In the genomic region with DNA sequence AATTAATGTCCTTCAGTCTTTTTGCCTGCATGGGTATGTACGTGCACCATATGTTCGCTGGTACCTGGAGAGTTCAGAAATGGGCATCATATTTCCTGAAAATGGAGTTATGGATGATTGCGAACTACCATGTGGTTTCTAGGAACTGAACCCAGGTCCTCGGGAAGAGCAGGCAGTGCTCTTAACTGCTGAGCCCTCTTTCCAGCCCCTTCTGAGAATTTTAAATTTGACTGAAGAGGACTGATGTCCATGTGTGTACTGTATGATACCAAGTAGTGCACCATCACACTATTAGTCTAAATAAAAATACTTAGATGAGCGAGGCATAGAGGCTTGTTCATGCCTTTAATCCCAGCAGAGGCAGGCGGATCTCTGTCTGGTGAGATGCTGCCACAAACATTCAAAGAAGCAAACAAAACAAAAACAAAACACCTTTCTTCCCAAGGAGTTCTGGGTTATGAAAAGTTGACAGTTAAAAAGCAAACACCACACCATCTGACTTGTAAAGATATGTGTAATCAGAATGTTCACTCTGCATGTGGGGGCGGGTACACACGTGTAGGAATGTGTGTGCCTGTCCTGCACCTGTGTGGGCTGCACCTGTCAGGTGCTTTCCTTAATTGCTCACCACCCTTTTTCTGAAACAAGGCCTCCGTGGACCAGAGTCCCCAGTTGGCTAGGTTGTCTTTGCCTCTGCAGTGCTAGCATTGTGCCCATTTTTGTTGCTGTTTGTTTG, we compare ENCODE assay signal across 30 mouse cellular contexts. TPM values are rescaled to one million over a fixed set of nuclear protein-coding genes. Genes with fewer than 3 reads are reported as not detected.
DNase-seq lines count a peak whose midpoint lies in the region; ATAC-seq and TF ChIP-seq lines count a peak whose summit lies in the region.
"Had no signal": no experiment of that assay in that cellular context is flagged by ENCODE, and none has a peak within 500 bp of the region (broad histone marks: within the 10 kb centered on the region; RNA-seq: fewer than 3 reads in every experiment).

No protein-coding gene starts in this region.

- H3K9ac ChIP-seq in intestine, postnatal 0 days (ENCODE audit: low read depth, low read length): no peak overlapping the region
- H3K9ac ChIP-seq in liver, embryonic 15.5 days: no peak overlapping the region
- no peak overlapping the region for H3K9ac ChIP-seq in neural tube, embryonic 15.5 days (replicated peaks)
- H3K9ac ChIP-seq: forebrain, embryonic 12.5 days; heart, embryonic 15.5 days; limb, embryonic 13.5 days; lung, embryonic 14.5 days; neural tube, embryonic 13.5 days had no signal

- no peak overlapping the region for H3K27ac ChIP-seq in intestine, postnatal 0 days (ENCODE audit: low read depth, low read length)
- H3K27ac ChIP-seq in liver, embryonic 15.5 days (replicated peaks): peak overlapping the region; percentile 81
- H3K27ac ChIP-seq in forebrain, embryonic 10.5 days: no peak overlapping the region
- no peak overlapping the region for H3K27ac ChIP-seq in neural tube, embryonic 15.5 days (replicated peaks)
- H3K27ac ChIP-seq: embryonic facial prominence, embryonic 10.5 days; forebrain, embryonic 12.5 days; heart, embryonic 15.5 days; kidney, postnatal 0 days; limb, embryonic 13.5 days; neural tube, embryonic 13.5 days; stomach, postnatal 0 days had no signal

- 72% methylated on average over 9 of the region's 9 CpGs for WGBS in intestine, postnatal 0 days
- 42% methylated on average over 9 of the region's 9 CpGs for WGBS in liver, embryonic 15.5 days (ENCODE audit: insufficient replicate concordance)
- WGBS in forebrain, embryonic 10.5 days: 85% methylated on average over 9 of the region's 9 CpGs
- WGBS in neural tube, embryonic 15.5 days: 86% methylated on average over 9 of the region's 9 CpGs

- no peaks in the 10 kb centered on the region for H3K27me3 ChIP-seq in intestine, postnatal 0 days (replicated peaks; ENCODE audit: control insufficient read depth, insufficient read depth, low read length)
- H3K27me3 ChIP-seq in liver, embryonic 15.5 days: no peaks in the 10 kb centered on the region
- H3K27me3 ChIP-seq in forebrain, embryonic 10.5 days (ENCODE audit: poor library complexity, severe bottlenecking): no peaks in the 10 kb centered on the region
- H3K27me3 ChIP-seq in neural tube, embryonic 15.5 days (replicated peaks): no peaks in the 10 kb centered on the region
- H3K27me3 ChIP-seq: forebrain, embryonic 12.5 days; heart, embryonic 15.5 days; limb, embryonic 13.5 days; megakaryocyte, embryonic 14.5 days; neural tube, embryonic 13.5 days had no signal

- peak; percentile 48 for ATAC-seq in intestine, postnatal 0 days
- ATAC-seq in liver, embryonic 15.5 days (ENCODE audit: insufficient read depth): peak; percentile 61
- ATAC-seq in neural tube, embryonic 15.5 days (ENCODE audit: low FRiP score): no peak
- ATAC-seq: hindbrain, embryonic 16.5 days; midbrain, embryonic 16.5 days had no signal

- H3K4me2 ChIP-seq in intestine, postnatal 0 days (replicated peaks; ENCODE audit: low read depth): no peak overlapping the region
- peak overlapping the region; percentile 54 for H3K4me2 ChIP-seq in liver, embryonic 15.5 days
- no peak overlapping the region for H3K4me2 ChIP-seq in neural tube, embryonic 15.5 days
- H3K4me2 ChIP-seq: forebrain, embryonic 12.5 days; heart, embryonic 15.5 days; limb, embryonic 13.5 days; lung, embryonic 14.5 days; neural tube, embryonic 13.5 days had no signal

- DNase-seq in A20 (ENCODE audit: low read depth, low spot score): peak; percentile 49
- peak; percentile 72 for DNase-seq in c-Kit-positive CD71-positive TER-119-negative erythroid progenitor cells, embryonic 14.5 days (ENCODE audit: low read depth)
- no peak for DNase-seq in forebrain, embryonic 10.5 days (ENCODE audit: extremely low spot score, low spot score)
- DNase-seq in cerebellum, adult 11-12 months: no peak
- DNase-seq in layer of hippocampus, adult 18-20 months (ENCODE audit: low spot score in 2 of 2): no peak
- DNase-seq: adrenal gland, postnatal 10 days; B cell, adult 2 months; cerebellum, adult 9-10 months; heart, postnatal 4 days; kidney, adult 11 months; layer of hippocampus, postnatal 36 days; lung, embryonic 14.5 days; right cerebral cortex, adult 18-20 months; thymus, adult 2 months; thymus, postnatal 4 days had no signal

- H3K36me3 ChIP-seq in intestine, postnatal 0 days (ENCODE audit: control insufficient read depth, insufficient read depth): no peaks in the 10 kb centered on the region
- H3K36me3 ChIP-seq in liver, embryonic 15.5 days (replicated peaks): no peaks in the 10 kb centered on the region
- H3K36me3 ChIP-seq in forebrain, embryonic 10.5 days (replicated peaks): no peaks in the 10 kb centered on the region
- no peaks in the 10 kb centered on the region for H3K36me3 ChIP-seq in neural tube, embryonic 15.5 days
- H3K36me3 ChIP-seq: embryonic facial prominence, embryonic 10.5 days; forebrain, embryonic 12.5 days; heart, embryonic 15.5 days; limb, embryonic 13.5 days; neural tube, embryonic 13.5 days had no signal

- H3K9me3 ChIP-seq in intestine, postnatal 0 days (ENCODE audit: control insufficient read depth): no peaks in the 10 kb centered on the region
- H3K9me3 ChIP-seq in liver, embryonic 15.5 days (replicated peaks): no peaks in the 10 kb centered on the region
- no peaks in the 10 kb centered on the region for H3K9me3 ChIP-seq in forebrain, embryonic 10.5 days
- no peaks in the 10 kb centered on the region for H3K9me3 ChIP-seq in neural tube, embryonic 15.5 days (replicated peaks)
- H3K9me3 ChIP-seq: embryonic facial prominence, embryonic 10.5 days; forebrain, embryonic 12.5 days; heart, embryonic 15.5 days; limb, embryonic 13.5 days; megakaryocyte, embryonic 14.5 days; neural tube, embryonic 13.5 days had no signal

- TF ChIP-seq CTCF in intestine, postnatal 0 days (IDR thresholded peaks at IDR 0.05; ENCODE audit: low read depth): no peak

- H3K4me3 ChIP-seq in intestine, postnatal 0 days (ENCODE audit: low read depth, low read length): no peak overlapping the region
- no peak overlapping the region for H3K4me3 ChIP-seq in liver, embryonic 15.5 days (replicated peaks)
- H3K4me3 ChIP-seq in forebrain, embryonic 10.5 days: no peak overlapping the region
- no peak overlapping the region for H3K4me3 ChIP-seq in neural tube, embryonic 15.5 days (replicated peaks)
- H3K4me3 ChIP-seq: embryonic facial prominence, embryonic 10.5 days; forebrain, embryonic 12.5 days; heart, embryonic 15.5 days; limb, embryonic 13.5 days; megakaryocyte, embryonic 14.5 days; myocyte; neural tube, embryonic 13.5 days had no signal

- H3K4me1 ChIP-seq in intestine, postnatal 0 days (replicated peaks; ENCODE audit: control insufficient read depth, insufficient read depth, low read length): peaks cover 11% of the 10 kb centered on the region; the same call in 1 of the 2 replicates
- peaks cover 75% of the 10 kb centered on the region for H3K4me1 ChIP-seq in liver, embryonic 15.5 days (replicated peaks)
- peaks cover 17% of the 10 kb centered on the region for H3K4me1 ChIP-seq in forebrain, embryonic 10.5 days
- peaks cover 10% of the 10 kb centered on the region for H3K4me1 ChIP-seq in neural tube, embryonic 15.5 days

RNA-seq across cellular contexts. Expression of a gene that starts 3.2 kb away (rescaled TPM):
- 17.3 and 21.3 TPM in 2 replicates for polyA plus RNA-seq in intestine, postnatal 0 days (2015; fragmentation: Nextera tagmentation; extraction: Ambion mirVana)
- 18.1 and 19.4 TPM in 2 replicates for polyA plus RNA-seq in liver, embryonic 15.5 days (2015; fragmentation: Nextera tagmentation; extraction: Ambion mirVana)
- polyA plus RNA-seq in forebrain, embryonic 10.5 days (2016; fragmentation: Nextera tagmentation; extraction: Ambion mirVana): 27.3 and 28.7 TPM in 2 replicates
- 88.3 and 96.9 TPM in 2 replicates for polyA plus RNA-seq in neural tube, embryonic 15.5 days (2015; fragmentation: Nextera tagmentation; extraction: Ambion mirVana)
- total RNA-seq in layer of hippocampus, adult 18-20 months (2021): 10 to 100 TPM; 37.7 to 40.9 TPM

RNA-seq across cellular contexts. Expression of a gene that starts 29.1 kb away (rescaled TPM):
- 23.8 and 26.0 TPM in 2 replicates for polyA plus RNA-seq in intestine, postnatal 0 days (2015; fragmentation: Nextera tagmentation; extraction: Ambion mirVana)
- polyA plus RNA-seq in liver, embryonic 15.5 days (2015; fragmentation: Nextera tagmentation; extraction: Ambion mirVana): 11.1 and 11.4 TPM in 2 replicates
- 29.3 and 30.3 TPM in 2 replicates for polyA plus RNA-seq in forebrain, embryonic 10.5 days (2016; fragmentation: Nextera tagmentation; extraction: Ambion mirVana)
- polyA plus RNA-seq in neural tube, embryonic 15.5 days (2015; fragmentation: Nextera tagmentation; extraction: Ambion mirVana): 35.0 and 36.3 TPM in 2 replicates
- 10 to 100 TPM; 23.9 to 24.3 TPM for total RNA-seq in layer of hippocampus, adult 18-20 months (2021)

RNA-seq across cellular contexts. Expression of a gene that starts 29.1 kb away (rescaled TPM):
- polyA plus RNA-seq in intestine, postnatal 0 days (2015; fragmentation: Nextera tagmentation; extraction: Ambion mirVana): 0.50 and 0.75 TPM in 2 replicates
- 0.14 and 0.16 TPM in 2 replicates for polyA plus RNA-seq in liver, embryonic 15.5 days (2015; fragmentation: Nextera tagmentation; extraction: Ambion mirVana)
- 2.9 and 4.1 TPM in 2 replicates for polyA plus RNA-seq in forebrain, embryonic 10.5 days (2016; fragmentation: Nextera tagmentation; extraction: Ambion mirVana)
- 1.9 and 2.2 TPM in 2 replicates for polyA plus RNA-seq in neural tube, embryonic 15.5 days (2015; fragmentation: Nextera tagmentation; extraction: Ambion mirVana)
- total RNA-seq in layer of hippocampus, adult 18-20 months (2021): 1 to 10 TPM; 2.2 to 2.7 TPM
- polyA plus RNA-seq: large intestine, adult 2 months had no signal

RNA-seq across cellular contexts. Expression of a gene that starts 42.8 kb away (rescaled TPM):
- polyA plus RNA-seq in intestine, postnatal 0 days (2015; fragmentation: Nextera tagmentation; extraction: Ambion mirVana): 189 and 192 TPM in 2 replicates
- 108 and 133 TPM in 2 replicates for polyA plus RNA-seq in liver, embryonic 15.5 days (2015; fragmentation: Nextera tagmentation; extraction: Ambion mirVana)
- polyA plus RNA-seq in forebrain, embryonic 10.5 days (2016; fragmentation: Nextera tagmentation; extraction: Ambion mirVana): 406 and 461 TPM in 2 replicates
- 263 and 279 TPM in 2 replicates for polyA plus RNA-seq in neural tube, embryonic 15.5 days (2015; fragmentation: Nextera tagmentation; extraction: Ambion mirVana)
- 100 to 1,000 TPM; 119 to 132 TPM for total RNA-seq in layer of hippocampus, adult 18-20 months (2021)

Comparison
In these comparisons a context has a peak if more than half of its experiments do, and no peak if none do; other contexts are left out.
1. DNase-seq: peak in A20 (single experiment) and c-Kit-positive CD71-positive TER-119-negative erythroid progenitor cells, embryonic 14.5 days (single experiment); none in forebrain, embryonic 10.5 days (single experiment), cerebellum, adult 11-12 months (single experiment) and layer of hippocampus, adult 18-20 months (0 of 2).